Mouse (Mus musculus) Patski (cell line): Measurements from ENCODE around the gene Trp53rkb. TPM values are rescaled to one million over a fixed set of nuclear protein-coding genes. Genes with fewer than 3 reads are reported as not detected.

Experiments used
- ATAC-seq: fragments of 100-300 bp; one replicate; pipeline ENCODE4 v1.8.0; 2021
- CTCF ChIA-PET: fragments of 350-600 bp; sonication (Branson Sonifier 250); formaldehyde crosslinking; loops from one replicate; lab custom pipeline; 2022; ENCODE audit warnings: inconsistent platforms; lab: Charles Lee
- POLR2A ChIA-PET: fragments of 350-600 bp; sonication (Branson Sonifier 250); formaldehyde crosslinking; loops from one replicate; lab custom pipeline; 2022; ENCODE audit warnings: antibody characterized with exemption, inconsistent platforms; lab: Charles Lee
- DNase-seq: peaks from one replicate; pipeline ENCODE4 v3.0.0-alpha.2; 2011; ENCODE audit warnings: low read depth, low spot score
- H3K27me3 ChIP-seq: fragments of 371-371 bp; one replicate; pipeline ENCODE4 v1.5.1; 2021
- CTCF ChIP-seq: fragments of 100-300 bp; IDR thresholded peaks from one replicate; pipeline ENCODE4 v1.5.1; 2021
- in situ Hi-C: fragments of 300-500 bp; cut with MboI; formaldehyde crosslinking; loops from 3 replicates; pipeline ENCODE4 v1.11.1; 2018; ENCODE audit warnings: low pct_unique_long_range_greater_than_20kb, mixed read lengths
- polyA plus RNA-seq: library from polyadenylated mRNA; unstranded; gene quantifications from one replicate; pipeline ENCODE4 v1.2.3, GENCODE M21; 2021

Trp53rkb gene
- polyA plus RNA-seq, 1 experiment from 2014 or later: 5.2 TPM

DNA sequence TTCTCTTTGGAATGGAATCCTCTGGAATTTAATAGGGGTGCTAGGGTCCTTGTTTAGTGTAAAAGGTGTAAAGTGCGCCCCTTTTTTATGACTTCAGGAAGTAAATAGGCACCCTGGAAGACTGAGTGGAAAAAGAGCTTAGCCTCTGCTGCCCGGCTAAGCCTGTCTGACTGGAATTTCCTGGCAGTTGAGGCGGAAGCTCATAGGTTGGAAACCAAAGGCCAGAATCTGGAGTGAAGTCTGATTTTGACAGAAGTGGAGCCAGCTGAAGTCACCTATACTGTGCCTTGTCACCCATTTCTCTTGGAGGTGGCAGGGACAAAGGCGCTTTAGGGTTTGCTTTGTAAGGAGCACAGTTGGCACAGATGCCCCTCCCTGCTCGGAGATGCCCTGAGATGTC is 38.0 kb downstream of the Trp53rkb start:
- no peaks in the 10 kb centered on the region for H3K27me3 ChIP-seq
- in situ Hi-C loops: no loop called here
- ATAC-seq: no peak
- POLR2A ChIA-PET: no interaction called here
- DNase-seq: no peak
- CTCF ChIA-PET: interaction anchor here (0.7 to 1.4 kb wide), 2 partner anchors 10 to 23 kb away, joined by 3 read pairs; no protein-coding TSS in a partner anchor
- TF ChIP-seq CTCF: no peak

DNA sequence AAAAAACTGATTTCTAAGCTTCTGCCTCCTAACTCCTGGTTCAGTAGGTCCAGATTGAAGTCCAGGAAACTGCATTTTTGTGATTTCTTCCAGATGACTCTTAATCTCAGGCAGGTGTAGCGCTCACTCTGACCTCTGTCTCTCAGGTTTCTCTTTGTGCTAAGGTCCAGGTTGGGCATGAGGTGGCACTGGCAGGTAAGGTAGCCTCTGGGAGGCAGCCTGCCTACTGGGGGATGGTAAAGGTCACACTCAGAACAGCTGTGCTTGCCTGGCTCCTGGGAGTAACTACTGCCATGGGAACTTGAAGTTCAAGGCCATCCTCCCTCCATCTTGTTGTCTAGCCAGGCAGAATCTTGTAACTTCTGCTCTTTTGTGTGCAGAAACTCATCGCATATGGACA is 41.8 kb downstream of the Trp53rkb start:
- no peaks in the 10 kb centered on the region for H3K27me3 ChIP-seq
- DNase-seq (no peak), ATAC-seq (no peak)
- in situ Hi-C loops: no loop called here
- POLR2A ChIA-PET: no interaction called here
- CTCF ChIA-PET: interaction anchor here (2.4 kb wide), 1 partner anchor 11 kb away, joined by 6 read pairs; no protein-coding TSS in a partner anchor
- no peak for TF ChIP-seq CTCF

DNA sequence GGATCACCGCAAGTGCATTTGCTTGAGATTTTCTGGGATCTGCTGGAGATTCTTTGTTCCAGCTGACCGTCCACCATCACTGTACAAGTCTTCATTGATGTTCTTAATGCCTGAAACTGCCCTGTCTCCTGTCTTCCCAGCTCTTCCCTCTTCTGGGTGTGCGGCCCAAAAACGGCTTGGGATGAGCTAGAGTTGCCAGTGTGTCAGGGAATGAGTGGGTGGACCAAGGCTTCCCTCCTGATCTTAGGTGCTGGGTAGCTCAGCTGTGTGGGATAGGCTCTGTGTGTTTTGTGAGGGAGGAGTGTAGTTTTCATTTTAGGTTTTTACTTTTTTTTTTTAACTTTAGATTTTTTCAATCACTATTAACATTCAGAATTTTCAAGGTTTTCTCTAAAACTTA is 42.5 kb downstream of the Trp53rkb start:
- H3K27me3 ChIP-seq: no peaks in the 10 kb centered on the region
- no peak for DNase-seq
- in situ Hi-C loops: no loop called here
- no peak for ATAC-seq
- no peak for TF ChIP-seq CTCF
- POLR2A ChIA-PET: no interaction called here
- CTCF ChIA-PET: interaction anchor here (2.4 kb wide), 1 partner anchor 11 kb away, joined by 6 read pairs; no protein-coding TSS in a partner anchor

DNA sequence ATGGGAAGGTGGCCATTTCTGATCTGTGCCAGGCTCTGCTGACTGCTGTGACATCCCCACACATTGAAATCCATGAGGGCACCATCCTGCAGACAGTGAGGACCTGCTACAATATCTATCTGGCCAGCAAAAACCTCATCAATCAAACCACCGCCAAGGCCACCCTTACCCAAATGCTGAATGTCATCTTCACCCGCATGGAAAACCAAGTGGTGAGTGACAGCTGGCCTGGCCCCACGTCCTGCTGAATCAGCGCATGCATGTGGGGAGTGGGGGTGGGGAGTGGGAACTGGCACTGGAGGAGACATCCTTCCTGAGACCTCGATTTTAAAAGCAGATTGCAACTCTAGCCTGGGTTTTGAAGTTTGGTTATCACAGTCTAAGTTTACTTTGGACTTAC is 43.2 kb downstream of the Trp53rkb start:
- POLR2A ChIA-PET: no interaction called here

DNA sequence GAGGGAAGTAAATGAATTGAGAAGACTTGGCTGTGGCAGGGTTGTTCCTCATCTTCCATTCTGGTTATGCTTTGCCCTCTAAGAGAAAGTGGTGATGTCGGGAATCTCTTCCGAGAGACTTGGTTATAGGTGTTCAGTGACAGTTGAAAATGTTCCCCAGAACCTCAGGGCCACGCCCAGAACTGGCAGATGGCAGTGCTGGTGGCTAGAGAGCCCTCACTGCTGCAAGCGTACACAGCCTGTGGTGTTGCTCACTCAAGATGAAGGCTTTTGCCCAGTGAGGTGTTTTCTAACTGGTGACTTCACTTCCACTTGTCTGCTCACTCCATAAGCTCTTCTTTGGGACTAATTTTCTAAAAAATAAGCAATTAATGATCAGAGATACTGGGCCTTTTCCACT is 49.5 kb downstream of the Trp53rkb start:
- POLR2A ChIA-PET: no interaction called here
- H3K27me3 ChIP-seq: no peaks in the 10 kb centered on the region
- in situ Hi-C loops: no loop called here
- no peak for ATAC-seq
- CTCF ChIA-PET: interaction anchor here (1.3 kb wide), 1 partner anchor 10 kb away, joined by 3 read pairs; no protein-coding TSS in a partner anchor
- no peak for TF ChIP-seq CTCF
- DNase-seq: no peak

More for the DNA sequence above, 43.2 kb downstream of the Trp53rkb start:
- DNase-seq (no peak), ATAC-seq (no peak)
- no peaks in the 10 kb centered on the region for H3K27me3 ChIP-seq
- CTCF ChIA-PET: no interaction called here
- TF ChIP-seq CTCF: no peak
- in situ Hi-C loops: no loop called here

Other genes starting within 250 kb of the Trp53rkb start
- gene Prex1, start 78.7 kb upstream of the Trp53rkb start, polyA plus RNA-seq: 3.9 TPM
- 34.1 TPM for gene Arfgef2, start 13.1 kb downstream of the Trp53rkb start, polyA plus RNA-seq
- gene Cse1l, start 113.5 kb downstream of the Trp53rkb start, polyA plus RNA-seq: 71.6 TPM
- gene Stau1, start 203.8 kb downstream of the Trp53rkb start, polyA plus RNA-seq: 81.0 TPM
- gene Ddx27, start 222.7 kb downstream of the Trp53rkb start, polyA plus RNA-seq: 53.2 TPM